Mouse (Mus musculus) limb, embryonic 14.5 days (tissue): ENCODE results near the gene Crkl. TPM values are rescaled to one million over a fixed set of nuclear protein-coding genes. Genes with fewer than 3 reads are reported as not detected.

Experiments used
- ATAC-seq: fragments of 200-750 bp; cut with Nextera tagmentation; 2 replicates; pipeline ENCODE4 v1.8.0; 2017; ENCODE audit warnings: low read depth, moderate number of reproducible peaks, moderate TSS enrichment; ENCODE audit not compliant: low FRiP score
- DNase-seq: peaks from one replicate; pipeline ENCODE4 v3.0.0-alpha.2; 2015; ENCODE audit warnings: low spot score
- H3K27ac ChIP-seq: fragments of 300-500 bp; sonication (generic); replicated peaks from 2 replicates; pipeline ENCODE4 v1.5.1; 2014; ENCODE audit warnings: low read depth, mild to moderate bottlenecking, low read length, moderate library complexity, mixed read lengths
- H3K27me3 ChIP-seq: fragments of 300-500 bp; sonication (generic); 2 replicates; pipeline ENCODE4 v1.6.1; 2014; ENCODE audit warnings: low read length, mixed read lengths; ENCODE audit not compliant: control insufficient read depth, insufficient read depth
- H3K36me3 ChIP-seq: fragments of 300-500 bp; sonication (generic); 2 replicates; pipeline ENCODE4 v1.6.1; 2014; ENCODE audit warnings: mild to moderate bottlenecking, low read length, moderate library complexity, mixed read lengths; ENCODE audit not compliant: control insufficient read depth, insufficient read depth
- H3K4me1 ChIP-seq: fragments of 300-500 bp; sonication (generic); 2 replicates; pipeline ENCODE4 v1.6.1; 2014; ENCODE audit warnings: antibody characterized with exemption, low read length, mixed read lengths; ENCODE audit not compliant: control insufficient read depth, insufficient read depth
- H3K4me2 ChIP-seq: fragments of 300-500 bp; sonication (generic); replicated peaks from 2 replicates; pipeline ENCODE4 v1.6.1; 2014; ENCODE audit warnings: low read depth, mild to moderate bottlenecking, low read length, moderate library complexity; ENCODE audit not compliant: severe bottlenecking
- H3K4me3 ChIP-seq: fragments of 300-500 bp; sonication (generic); replicated peaks from 2 replicates; pipeline ENCODE4 v1.5.1; 2014; ENCODE audit warnings: low read length
- H3K9ac ChIP-seq: fragments of 300-500 bp; sonication (generic); 2 replicates; pipeline ENCODE4 v1.6.1; 2014; ENCODE audit warnings: mild to moderate bottlenecking, low read depth, low read length, moderate library complexity; ENCODE audit not compliant: severe bottlenecking
- H3K9me3 ChIP-seq: fragments of 300-500 bp; sonication (generic); 2 replicates; pipeline ENCODE4 v1.6.1; 2016; ENCODE audit warnings: low read length; ENCODE audit not compliant: control insufficient read depth
- POLR2A ChIP-seq: fragments of 200-500 bp; IDR thresholded peaks from 2 replicates; pipeline ENCODE4 v1.8.0; 2012; ENCODE audit warnings: inconsistent platforms, mild to moderate bottlenecking, moderate library complexity, borderline replicate concordance; ENCODE audit not compliant: insufficient read depth, insufficient read length; ENCODE audit errors: extremely low read depth
- WGBS: fragments of 180-500 bp; shearing (Covaris S2); extraction: QIAGEN DNeasy Blood & Tissue Kit; methylation state at CpG from one replicate; pipeline ENCODE4 v1.1.7; 2014; 5-methylcytosine and 5-hydroxymethylcytosine counted together
- polyA plus RNA-seq, 2 experiments: library from polyadenylated mRNA; depleted of rRNA in 1 of 2; stranded (reverse) in 1 of 2; unstranded in 1 of 2; fragments of >200 nt; fragmentation: Nextera tagmentation in 1 of 2; extraction: Ambion mirVana in 1 of 2; gene quantifications; 2 replicates each; pipeline versions ENCODE4 v1.2.1 to v1.2.3; 2012 to 2014

Gene Crkl
- polyA plus RNA-seq, 2 experiments, result 36.6 to 62.9 TPM

- Histone ChIP-seq H3K36me3 (peaks cover 15% of the 10 kb centered on the region), H3K4me2 (no peak overlapping the region), H3K27me3 (no peaks in the 10 kb centered on the region), H3K9me3 (no peaks in the 10 kb centered on the region), H3K27ac (no peak overlapping the region), H3K9ac (no peak overlapping the region), H3K4me3 (no peak overlapping the region), H3K4me1 (no peaks in the 10 kb centered on the region)
- DNase-seq (no peak), ATAC-seq (no peak)
- WGBS, result 82% methylated on average over 4 of the region's 4 CpGs
- TF ChIP-seq POLR2A, result no peak
These were observed 26.6 kb downstream of the Crkl start for GRCm38 (mm10) chr16:17478331-17478943.

DNA sequence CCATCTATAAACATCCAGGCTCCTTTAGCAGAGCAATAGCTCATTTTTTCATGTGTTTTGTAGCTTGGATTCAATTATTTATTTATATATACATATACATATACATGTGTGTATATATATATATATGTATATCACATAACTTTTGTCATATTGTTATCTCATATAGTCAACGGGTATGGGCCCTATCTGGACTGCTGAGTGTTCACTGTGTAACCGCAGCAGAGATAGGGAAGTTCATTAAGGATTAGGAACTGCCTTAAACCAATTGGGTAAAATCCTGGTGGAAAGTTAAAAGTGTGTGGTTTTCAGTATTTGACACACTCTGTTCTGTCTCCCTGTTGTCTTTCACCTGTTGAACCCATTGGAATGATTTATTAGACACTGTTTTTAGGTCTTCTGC, 29.7 kb downstream of the Crkl start:
- 93% methylated on average over 2 of the region's 2 CpGs for WGBS
- TF ChIP-seq POLR2A, result no peak
- Histone ChIP-seq H3K27ac (no peak overlapping the region), H3K4me2 (no peak overlapping the region), H3K9ac (no peak overlapping the region), H3K9me3 (no peaks in the 10 kb centered on the region), H3K4me3 (no peak overlapping the region), H3K36me3 (peaks cover 40% of the 10 kb centered on the region), H3K27me3 (no peaks in the 10 kb centered on the region), H3K4me1 (no peaks in the 10 kb centered on the region)
- no peak for DNase-seq
- no peak for ATAC-seq

DNA sequence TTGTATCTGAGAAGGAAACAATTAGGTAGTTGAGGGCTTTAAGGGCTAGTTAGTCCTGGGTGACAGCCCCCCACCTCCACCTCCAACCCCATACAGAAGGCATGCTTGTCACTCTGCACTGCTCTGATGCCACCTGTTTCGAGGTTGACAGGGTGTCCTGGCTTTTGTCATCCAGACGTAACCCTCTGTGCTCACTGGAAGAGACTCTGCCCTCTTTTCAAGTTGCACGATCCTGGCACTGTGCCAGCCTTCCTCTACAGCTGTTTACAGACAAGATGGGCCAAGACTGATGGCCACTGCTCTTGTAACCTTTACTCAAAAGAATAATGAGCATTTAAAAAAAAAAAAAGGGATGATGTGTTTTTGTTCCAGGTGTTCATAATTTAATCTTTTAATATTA, 34.7 kb downstream of the Crkl start:
- Histone ChIP-seq H3K4me2 (no peak overlapping the region), H3K27me3 (no peaks in the 10 kb centered on the region), H3K4me3 (no peak overlapping the region), H3K4me1 (no peaks in the 10 kb centered on the region), H3K27ac (no peak overlapping the region), H3K9me3 (no peaks in the 10 kb centered on the region), H3K9ac (no peak overlapping the region), H3K36me3 (peaks cover 49% of the 10 kb centered on the region)
- WGBS, result 44% methylated on average over 3 of the region's 3 CpGs
- DNase-seq (peak; percentile 48), ATAC-seq (no peak)
- TF ChIP-seq POLR2A, result no peak

DNA sequence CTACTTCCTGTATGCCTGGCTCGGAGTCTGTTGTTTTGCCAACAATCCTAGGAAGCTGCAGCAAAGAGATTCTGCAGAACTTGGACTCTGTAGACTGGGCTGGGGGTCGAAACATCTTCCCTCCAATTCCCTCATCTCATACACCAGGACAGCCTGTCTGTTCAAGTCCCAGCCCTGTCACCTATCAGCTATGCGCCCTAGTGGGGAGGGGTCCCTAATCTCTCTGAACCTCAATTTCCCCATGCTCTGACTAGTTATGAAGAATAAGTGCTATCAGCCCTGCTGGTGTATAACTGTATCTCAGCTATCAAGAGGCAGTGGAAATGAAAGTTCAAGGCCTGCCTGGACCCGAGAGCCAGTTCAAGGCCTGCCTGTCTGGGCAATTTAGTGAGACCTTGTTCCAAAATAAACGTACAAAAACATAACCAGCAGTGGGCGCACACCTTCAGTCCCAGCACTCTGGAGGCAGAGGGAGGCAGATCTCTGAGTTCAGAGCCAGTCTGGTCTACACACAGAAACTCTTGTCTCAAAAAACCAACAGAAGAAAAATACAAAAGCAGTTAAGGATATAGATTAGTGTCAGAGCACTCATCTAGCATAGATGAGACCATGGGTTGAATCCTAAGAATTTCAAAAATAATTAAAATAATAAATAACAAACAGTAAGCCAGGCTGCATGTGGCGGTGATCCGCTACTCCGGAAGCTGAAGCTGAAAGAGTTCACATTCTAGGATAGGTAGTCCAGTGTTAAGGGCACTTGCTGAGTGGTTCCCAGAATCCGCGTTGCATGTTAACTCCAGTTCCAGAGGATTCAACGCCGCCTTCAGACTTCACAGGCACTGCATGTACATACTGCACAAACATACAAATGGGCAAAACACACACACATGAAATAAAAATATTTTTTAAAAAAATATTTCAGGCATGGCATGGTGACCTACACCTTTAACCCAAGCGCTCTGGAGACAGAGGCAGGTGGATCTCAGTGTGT, 37.0 kb downstream of the Crkl start:
- ATAC-seq (0 out of 2 replicates have a peak, but pooled peaks have one; percentile 13), DNase-seq (no peak)
- H3K36me3 ChIP-seq, result peaks cover 38% of the 10 kb centered on the region
- H3K9ac ChIP-seq, result peak overlapping the region; percentile 55
- H3K9me3 ChIP-seq, result no peaks in the 10 kb centered on the region
- 44% methylated on average over 14 of the region's 14 CpGs for WGBS
- no peak overlapping the region for H3K27ac ChIP-seq
- peak overlapping the region; percentile 38 for H3K4me3 ChIP-seq
- H3K4me1 ChIP-seq, result no peaks in the 10 kb centered on the region
- H3K4me2 ChIP-seq, result peak overlapping the region; percentile 86
- no peak for TF ChIP-seq POLR2A
- H3K27me3 ChIP-seq, result no peaks in the 10 kb centered on the region

GRCm38 (mm10) chr16:17489469-17490111, 37.8 kb downstream of the Crkl start, which contains the start of gene Aifm3:
Aifm3 (plus strand) TSS chr16:17489611.
- Histone ChIP-seq H3K27me3 (no peaks in the 10 kb centered on the region), H3K36me3 (peaks cover 30% of the 10 kb centered on the region), H3K4me3 (peak within 1 kb of the TSS; percentile 38), H3K4me1 (no peaks in the 10 kb centered on the region), H3K27ac (no peak within 1 kb of the TSS), H3K9me3 (no peaks in the 10 kb centered on the region), H3K9ac (peak within 1 kb of the TSS; percentile 55), H3K4me2 (peak within 1 kb of the TSS; percentile 86)
- DNase-seq (no peak), ATAC-seq (peak; percentile 56)
- WGBS, result under 1% methylated on average over 34 of the region's 47 CpGs
- no peak for TF ChIP-seq POLR2A
